ENCODE assay signal across 18 mouse cellular contexts in the genomic region with DNA sequence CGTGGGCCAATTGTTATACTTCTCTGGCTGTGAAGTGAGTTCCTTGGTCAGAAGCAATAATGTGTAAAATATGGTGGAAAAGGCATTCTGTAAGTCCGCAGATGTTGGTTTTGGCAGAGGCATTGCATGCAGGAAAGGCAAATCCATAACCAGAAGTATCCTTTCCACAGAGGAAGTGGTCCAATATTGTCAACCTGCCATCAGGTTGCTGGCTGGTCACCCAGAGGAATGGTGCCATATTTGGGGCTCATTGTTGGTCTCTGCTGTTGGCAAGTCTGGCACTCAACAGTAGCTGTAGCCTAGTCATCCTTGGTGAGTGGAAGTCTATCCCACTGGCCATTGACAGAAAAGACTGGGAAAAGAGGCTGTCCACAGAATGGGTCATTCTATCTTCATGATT.
"Had no signal": no experiment of that assay in that cellular context is flagged by ENCODE, and none has a peak within 500 bp of the region (broad histone marks: within the 10 kb centered on the region; RNA-seq: fewer than 3 reads in every experiment).

No protein-coding gene starts in this region.

- H3K27me3 ChIP-seq: liver, embryonic 15.5 days; lung, embryonic 15.5 days; megakaryocyte, embryonic 14.5 days; midbrain, embryonic 12.5 days; neural tube, embryonic 12.5 days; stomach, embryonic 15.5 days had no signal

- DNase-seq: liver, postnatal 0 days; lung, adult 2 months; lung, postnatal 14 days; lung, postnatal 36 days; right cerebral cortex, postnatal 14 days; thymus, adult 2 months; thymus, postnatal 25 days; thymus, postnatal 4 days had no signal

- H3K4me3 ChIP-seq: liver, embryonic 15.5 days; lung, embryonic 15.5 days; megakaryocyte, embryonic 14.5 days; midbrain, embryonic 12.5 days; neural tube, embryonic 12.5 days; stomach, embryonic 15.5 days had no signal

- ATAC-seq: liver, postnatal 0 days; lung, postnatal 0 days; midbrain, embryonic 16.5 days had no signal

- H3K36me3 ChIP-seq: liver, embryonic 15.5 days; lung, embryonic 15.5 days; midbrain, embryonic 12.5 days; neural tube, embryonic 12.5 days; stomach, embryonic 15.5 days had no signal

- H3K9ac ChIP-seq: liver, embryonic 15.5 days; liver, postnatal 0 days; lung, embryonic 15.5 days; midbrain, embryonic 12.5 days; neural tube, embryonic 12.5 days; stomach, embryonic 15.5 days had no signal

- H3K9me3 ChIP-seq: liver, embryonic 15.5 days; lung, embryonic 15.5 days; megakaryocyte, embryonic 14.5 days; midbrain, embryonic 12.5 days; neural tube, embryonic 12.5 days; stomach, embryonic 15.5 days had no signal

- H3K4me1 ChIP-seq: liver, embryonic 15.5 days; lung, embryonic 15.5 days; megakaryocyte, embryonic 14.5 days; midbrain, embryonic 12.5 days; neural tube, embryonic 12.5 days; stomach, embryonic 15.5 days had no signal

- H3K27ac ChIP-seq: liver, embryonic 15.5 days; lung, embryonic 15.5 days; macrophage; midbrain, embryonic 12.5 days; neural tube, embryonic 12.5 days; stomach, embryonic 15.5 days; stomach, postnatal 0 days had no signal

- H3K4me2 ChIP-seq: liver, embryonic 15.5 days; lung, embryonic 15.5 days; midbrain, embryonic 12.5 days; neural tube, embryonic 12.5 days; stomach, embryonic 15.5 days had no signal
